Mouse (Mus musculus): ENCODE data around the gene Pip4p1. TPM values are rescaled to one million over a fixed set of nuclear protein-coding genes. Genes with fewer than 3 reads are reported as not detected.
"Not testable (repeated sequence)": the region's sequence is repeated elsewhere in the genome, so short reads cannot be mapped to it uniquely, and the experiment has no call there.

Gene Pip4p1
- total RNA-seq, 2 experiments from 2014 or later: 95.6 to 98.2 TPM

DNA sequence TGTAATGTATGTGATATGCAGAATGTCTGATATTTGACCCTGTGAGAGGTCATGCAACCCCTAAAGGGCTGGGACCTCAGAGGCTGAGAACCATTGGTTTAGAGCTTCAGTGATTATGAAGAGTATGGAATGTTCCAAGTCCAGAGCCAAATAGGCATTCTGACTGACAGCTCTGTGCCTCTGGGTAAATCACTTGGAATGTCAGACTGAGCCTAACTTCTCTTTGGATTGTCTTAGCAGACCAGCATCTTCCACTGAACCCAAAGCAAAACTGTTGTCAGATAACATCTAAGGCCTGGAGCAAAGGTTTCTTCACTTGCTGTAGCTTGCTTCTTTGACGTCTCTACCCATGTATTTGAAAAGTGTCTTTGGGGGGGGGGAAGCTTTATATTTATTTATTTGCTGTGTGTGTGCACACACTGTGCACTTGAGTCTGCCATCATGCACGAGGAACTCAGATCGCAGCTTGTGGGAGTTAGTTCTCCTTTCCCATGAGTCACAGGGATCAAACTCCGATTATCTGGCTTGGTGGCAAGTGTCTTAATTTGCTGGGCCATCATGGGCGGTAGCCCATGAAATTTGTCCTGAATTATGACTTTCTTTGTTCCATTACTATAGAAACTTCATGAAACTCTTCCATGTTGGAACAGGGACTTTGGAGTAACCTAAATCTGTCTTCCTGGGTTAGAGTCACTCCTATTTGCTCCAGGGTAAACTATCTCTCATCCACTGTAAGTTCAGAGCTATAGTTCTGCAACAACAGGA is 37.7 kb upstream of the Pip4p1 start:
- no peak for DNase-seq (ENCODE audit: extremely low spot score in 1 of 2, low spot score in 2 of 2)
- Histone ChIP-seq H3K4me3 (no peak overlapping the region), H3K27ac (peak overlapping the region; percentile 32; the same call in 1 of the 2 replicates)
- intact Hi-C loops (cut with DNase I): no loop called here
- no peak for TF ChIP-seq CTCF (IDR thresholded peaks at IDR 0.05)

- H3K27ac ChIP-seq; H3K4me3 ChIP-seq; DNase-seq (ENCODE audit: extremely low spot score in 1 of 2, low spot score in 2 of 2); intact Hi-C loops (cut with DNase I): not testable (repeated sequence)
These were observed 27.8 kb upstream of the Pip4p1 start for GRCm38 (mm10) chr14:50958289-50958995.

DNA sequence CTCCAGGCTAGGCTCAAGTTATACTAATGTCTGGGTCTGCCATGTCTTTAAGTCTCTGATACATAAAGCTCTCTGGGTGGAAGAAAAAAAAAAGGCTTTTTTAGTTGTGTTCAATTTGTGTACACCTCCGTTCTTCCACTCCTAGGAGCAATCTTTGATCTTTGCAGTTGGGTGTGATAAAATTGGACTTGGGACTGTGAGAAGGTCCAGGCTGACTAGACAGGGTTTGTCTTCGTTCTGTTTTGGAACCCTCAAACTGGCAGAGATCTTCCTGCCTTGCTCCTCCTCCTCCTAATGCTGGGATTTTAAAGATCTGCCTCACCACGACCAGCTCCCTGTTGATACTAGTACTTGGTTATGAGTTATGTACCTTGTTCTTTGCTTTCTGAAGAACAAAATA is 26.5 kb upstream of the Pip4p1 start:
- intact Hi-C loops (cut with DNase I); DNase-seq (ENCODE audit: extremely low spot score in 1 of 2, low spot score in 2 of 2); H3K4me3 ChIP-seq; H3K27ac ChIP-seq: not testable (repeated sequence)

DNA sequence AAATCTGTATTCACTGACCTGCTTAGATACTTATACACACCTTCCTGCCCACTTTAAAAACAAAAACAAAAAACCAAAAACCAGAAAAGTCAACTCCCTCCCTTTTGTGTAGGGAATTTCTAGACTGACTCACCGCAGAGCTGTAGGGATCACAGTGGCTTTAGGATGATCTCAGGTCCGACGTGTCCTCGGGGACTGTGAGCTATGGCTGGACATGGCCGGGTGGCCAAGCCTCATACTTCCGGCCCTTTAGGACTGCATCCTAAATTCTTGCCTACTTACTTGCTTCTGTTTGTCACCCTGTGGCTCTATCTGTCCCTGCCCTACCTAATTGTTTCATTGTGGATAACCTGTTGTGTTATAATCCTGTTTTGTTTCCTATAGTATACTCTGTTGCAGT is 26.1 kb upstream of the Pip4p1 start:
- H3K4me3 ChIP-seq; H3K27ac ChIP-seq; DNase-seq (ENCODE audit: extremely low spot score in 1 of 2, low spot score in 2 of 2); intact Hi-C loops (cut with DNase I): not testable (repeated sequence)

DNA sequence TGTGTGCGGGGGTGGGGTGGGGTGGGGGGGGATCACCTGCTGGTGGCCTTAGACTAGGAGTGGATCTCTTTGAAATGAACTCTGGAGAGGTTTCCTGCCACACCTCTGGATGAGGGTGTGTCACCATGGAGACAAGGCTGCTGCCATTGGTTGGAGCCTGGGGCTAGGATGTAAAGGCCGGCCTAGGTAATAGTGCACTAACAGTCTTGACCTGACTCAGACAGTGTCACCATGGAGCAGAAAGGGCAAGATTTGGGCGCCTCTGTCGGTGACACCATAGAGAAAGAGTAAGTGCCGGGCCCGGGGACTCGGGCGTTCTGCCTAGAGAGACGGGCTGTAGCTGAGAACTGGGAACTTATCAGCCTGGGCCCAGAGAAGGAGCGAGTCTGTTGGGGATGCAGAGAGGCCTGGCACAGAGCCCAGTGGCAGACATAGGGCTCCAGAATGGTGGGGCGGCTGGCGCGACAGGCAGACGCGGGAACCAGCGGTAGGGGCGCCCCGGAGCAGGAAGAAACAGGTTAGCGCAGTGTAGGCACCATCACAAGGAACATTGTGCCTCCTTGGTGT is 25.4 kb upstream of the Pip4p1 start, which contains the start of gene Pnp2:
Pnp2 (plus strand) TSS at position 51 of the 567 bp plus-strand sequence.
- peak within 1 kb of the TSS; percentile 30; the same call in 1 of the 2 replicates for H3K4me3 ChIP-seq
- DNase-seq (ENCODE audit: extremely low spot score in 1 of 2, low spot score in 2 of 2): peak; percentile 47 to 59
- H3K27ac ChIP-seq: peak within 1 kb of the TSS; percentile 4; the same call in 1 of the 2 replicates
- intact Hi-C loops (cut with DNase I): not testable (repeated sequence)

DNA sequence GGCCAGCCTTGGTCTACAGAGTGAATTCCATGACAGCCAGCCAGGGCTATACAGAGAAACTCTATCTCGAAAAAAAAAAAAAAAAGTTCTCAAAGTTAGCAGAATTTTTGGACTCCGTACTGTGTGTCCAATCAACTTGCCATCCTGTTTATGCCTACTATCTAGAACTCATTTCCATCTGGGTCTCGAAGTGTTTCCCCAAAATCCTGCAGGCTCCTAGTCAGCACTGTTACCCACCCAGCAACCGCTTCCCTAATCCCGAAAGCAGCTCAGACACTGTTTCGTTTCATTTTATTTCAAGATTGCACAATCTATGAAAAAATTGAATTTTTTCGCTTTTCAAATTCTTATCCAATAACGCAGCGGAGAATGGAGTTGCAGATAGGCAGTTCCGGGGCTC is 24.8 kb upstream of the Pip4p1 start:
- no peak for TF ChIP-seq CTCF (IDR thresholded peaks at IDR 0.05)
- Histone ChIP-seq H3K4me3 (no peak overlapping the region), H3K27ac (no peak overlapping the region)
- DNase-seq (ENCODE audit: extremely low spot score in 1 of 2, low spot score in 2 of 2): no peak
- intact Hi-C loops (cut with DNase I): no loop called here

DNA sequence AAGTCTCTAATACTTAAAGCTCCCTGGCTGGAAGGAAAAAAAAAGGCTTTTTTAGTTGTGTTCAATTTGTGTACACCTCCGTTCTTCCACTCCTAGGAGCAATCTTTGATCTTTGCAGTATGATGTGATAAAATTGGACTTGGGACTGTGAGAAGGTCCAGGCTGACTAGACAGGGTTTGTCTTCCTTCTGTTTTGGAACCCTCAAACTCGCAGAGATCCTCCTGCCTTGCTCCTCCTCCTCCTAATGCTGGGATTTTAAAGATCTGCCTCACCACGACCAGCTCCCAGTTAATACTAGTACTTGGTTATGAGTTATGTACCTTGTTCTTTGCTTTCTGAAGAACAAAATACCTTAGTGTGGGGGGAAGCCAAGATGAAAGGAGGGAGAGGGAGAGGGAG is 14.9 kb upstream of the Pip4p1 start:
- intact Hi-C loops (cut with DNase I): loop anchor here (2.0 kb wide), 1 partner anchor 15 kb away; the partner anchor contains the start of genes Pip4p1 and Pnp
- H3K27ac ChIP-seq; DNase-seq (ENCODE audit: extremely low spot score in 1 of 2, low spot score in 2 of 2): not testable (repeated sequence)
- peak overlapping the region; percentile 64 for H3K4me3 ChIP-seq

DNA sequence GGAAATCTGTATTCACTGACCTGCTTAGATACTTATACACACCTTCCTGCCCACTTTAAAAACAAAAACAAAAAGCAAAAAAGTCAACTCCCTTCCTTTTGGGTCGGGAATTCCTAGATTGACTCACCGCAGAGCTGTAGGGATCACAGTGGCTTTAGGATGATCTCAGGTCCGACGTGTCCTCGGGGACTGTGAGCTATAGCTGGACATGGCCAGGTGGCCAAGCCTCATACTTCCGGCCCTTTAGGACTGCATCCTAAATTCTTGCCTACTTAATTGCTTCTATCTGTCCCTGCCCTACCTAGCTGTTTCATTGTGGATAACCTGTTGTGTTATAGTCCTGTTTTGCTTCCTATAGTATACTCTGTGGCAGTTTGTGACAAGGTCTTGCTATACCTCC is 14.4 kb upstream of the Pip4p1 start:
- peak overlapping the region; percentile 69 for H3K27ac ChIP-seq
- intact Hi-C loops (cut with DNase I): loop anchor here (2.0 kb wide), 1 partner anchor 14 kb away; the partner anchor contains the start of genes Pip4p1 and Pnp
- not testable (repeated sequence) for DNase-seq (ENCODE audit: extremely low spot score in 1 of 2, low spot score in 2 of 2)
- H3K4me3 ChIP-seq: peak overlapping the region; percentile 64

- peak overlapping the region; percentile 69 for H3K27ac ChIP-seq
- TF ChIP-seq CTCF (IDR thresholded peaks at IDR 0.05): peak; percentile 37
- not testable (repeated sequence) for DNase-seq (ENCODE audit: extremely low spot score in 1 of 2, low spot score in 2 of 2)
- intact Hi-C loops (cut with DNase I): loop anchor here (2.0 kb wide), 1 partner anchor 14 kb away; the partner anchor contains the start of genes Pip4p1 and Pnp
- H3K4me3 ChIP-seq: peak overlapping the region; percentile 64
These were observed 14.0 kb upstream of the Pip4p1 start for GRCm38 (mm10) chr14:50944668-50945033.

DNA sequence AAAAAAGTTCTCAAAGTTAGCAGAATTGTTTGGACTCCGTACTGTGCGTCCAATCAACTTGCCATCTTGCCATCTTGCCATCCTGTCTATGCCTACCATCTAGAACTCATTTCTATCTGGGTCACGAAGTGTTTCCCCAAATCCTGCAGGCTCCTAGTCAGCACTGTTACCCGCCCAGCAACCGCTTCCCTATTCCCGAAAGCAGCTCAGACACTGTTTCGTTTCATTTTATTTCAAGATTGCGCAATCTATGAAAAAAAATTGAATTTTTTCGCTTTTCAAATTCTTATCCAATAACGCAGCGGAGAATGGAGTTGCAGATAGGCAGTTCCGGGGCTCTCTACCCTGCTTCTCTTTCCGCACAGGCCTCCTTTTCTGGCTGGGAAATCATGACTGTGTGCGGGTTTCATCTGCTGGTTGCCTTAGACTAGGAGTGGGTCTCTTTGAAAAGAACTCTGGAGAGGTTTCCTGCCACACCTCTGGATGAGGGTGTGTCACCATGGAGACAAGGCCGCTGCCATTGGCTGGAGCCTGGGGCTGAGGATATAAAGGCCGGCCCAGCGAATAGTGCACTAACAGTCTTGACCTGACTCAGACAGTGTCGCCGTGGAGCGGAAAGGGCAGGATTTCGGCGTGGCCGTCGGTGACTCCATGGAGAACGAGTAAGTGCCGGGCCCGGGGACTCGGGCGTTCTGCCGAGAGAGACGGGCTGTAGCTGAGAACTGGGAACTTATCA is 13.4 kb upstream of the Pip4p1 start, which contains the start of gene Gm49342:
Gm49342 (plus strand) TSS at position 586 of the 736 bp plus-strand sequence.
- no peak; the same call in 1 of the 2 replicates for TF ChIP-seq CTCF (IDR thresholded peaks at IDR 0.05)
- DNase-seq (ENCODE audit: extremely low spot score in 1 of 2, low spot score in 2 of 2): peak; percentile 82 to 89
- intact Hi-C loops (cut with DNase I): loop anchor here (2.0 kb wide), 1 partner anchor 13 kb away; the partner anchor contains the start of genes Pip4p1 and Pnp
- H3K27ac ChIP-seq: peak within 1 kb of the TSS; percentile 69
- peak within 1 kb of the TSS; percentile 64 for H3K4me3 ChIP-seq

GRCm38 (mm10) chr14:50938940-50939339 is 8.3 kb upstream of the Pip4p1 start:
- Histone ChIP-seq H3K27ac (no peak overlapping the region), H3K4me3 (no peak overlapping the region)
- no peak for DNase-seq (ENCODE audit: extremely low spot score in 1 of 2, low spot score in 2 of 2)
- TF ChIP-seq CTCF (IDR thresholded peaks at IDR 0.05): no peak
- intact Hi-C loops (cut with DNase I): no loop called here
